Mouse (Mus musculus): ENCODE measurements around the gene Fli1. TPM values are rescaled to one million over a fixed set of nuclear protein-coding genes. Genes with fewer than 3 reads are reported as not detected.

Gene Fli1
- polyA plus RNA-seq, 1 experiment from 2014 or later, result 18.8 TPM

GRCm38 (mm10) chr9:32400212-32400611 is 142.4 kb downstream of the Fli1 start:
- 67% methylated on average over 2 of the region's 2 CpGs for whole genome bisulfite sequencing
- Histone ChIP-seq H3K36me3 (ENCODE audit: control insufficient read depth, insufficient read depth, low read length) (no peaks in the 10 kb centered on the region), H3K9ac (ENCODE audit: low read depth, low read length) (no peak overlapping the region), H3K4me2 (ENCODE audit: low read depth, low read length) (no peak overlapping the region), H3K9me3 (ENCODE audit: control insufficient read depth, low read length) (no peaks in the 10 kb centered on the region), H3K27me3 (replicated peaks; ENCODE audit: control insufficient read depth, insufficient read depth, low read length) (no peaks in the 10 kb centered on the region), H3K27ac (replicated peaks; ENCODE audit: low read depth, low read length) (no peak overlapping the region), H3K4me1 (ENCODE audit: control insufficient read depth, insufficient read depth, low read length) (no peaks in the 10 kb centered on the region), H3K4me3 (ENCODE audit: low read depth, low read length) (no peak overlapping the region)
- no peak for DNase-seq (ENCODE audit: low spot score)
- ATAC-seq (ENCODE audit: low read depth), result no peak

GRCm38 (mm10) chr9:32394761-32395161 is 147.9 kb downstream of the Fli1 start:
- DNase-seq (ENCODE audit: low spot score), result no peak
- Histone ChIP-seq H3K9ac (ENCODE audit: low read depth, low read length) (no peak overlapping the region), H3K9me3 (ENCODE audit: control insufficient read depth, low read length) (no peaks in the 10 kb centered on the region), H3K27me3 (replicated peaks; ENCODE audit: control insufficient read depth, insufficient read depth, low read length) (no peaks in the 10 kb centered on the region), H3K4me1 (ENCODE audit: control insufficient read depth, insufficient read depth, low read length) (no peaks in the 10 kb centered on the region), H3K4me3 (ENCODE audit: low read depth, low read length) (no peak overlapping the region), H3K4me2 (ENCODE audit: low read depth, low read length) (no peak overlapping the region), H3K36me3 (ENCODE audit: control insufficient read depth, insufficient read depth, low read length) (no peaks in the 10 kb centered on the region), H3K27ac (replicated peaks; ENCODE audit: low read depth, low read length) (no peak overlapping the region)
- ATAC-seq (ENCODE audit: low read depth), result no peak
- WGBS, result 83% methylated on average over 4 of the region's 4 CpGs

GRCm38 (mm10) chr9:32392716-32393115 is 149.9 kb downstream of the Fli1 start:
- Histone ChIP-seq H3K27me3 (replicated peaks; ENCODE audit: control insufficient read depth, insufficient read depth, low read length) (no peaks in the 10 kb centered on the region), H3K4me2 (ENCODE audit: low read depth, low read length) (no peak overlapping the region), H3K9me3 (ENCODE audit: control insufficient read depth, low read length) (no peaks in the 10 kb centered on the region), H3K4me1 (ENCODE audit: control insufficient read depth, insufficient read depth, low read length) (no peaks in the 10 kb centered on the region), H3K36me3 (ENCODE audit: control insufficient read depth, insufficient read depth, low read length) (no peaks in the 10 kb centered on the region), H3K27ac (replicated peaks; ENCODE audit: low read depth, low read length) (no peak overlapping the region), H3K4me3 (ENCODE audit: low read depth, low read length) (no peak overlapping the region), H3K9ac (ENCODE audit: low read depth, low read length) (no peak overlapping the region)
- ATAC-seq (ENCODE audit: low read depth) (no peak), DNase-seq (ENCODE audit: low spot score) (no peak)
- 78% methylated on average over 6 of the region's 6 CpGs for WGBS

- Histone ChIP-seq H3K4me1 (ENCODE audit: control insufficient read depth, insufficient read depth, low read length) (no peaks in the 10 kb centered on the region), H3K9ac (ENCODE audit: low read depth, low read length) (no peak overlapping the region), H3K27me3 (replicated peaks; ENCODE audit: control insufficient read depth, insufficient read depth, low read length) (no peaks in the 10 kb centered on the region), H3K27ac (replicated peaks; ENCODE audit: low read depth, low read length) (no peak overlapping the region), H3K4me3 (ENCODE audit: low read depth, low read length) (no peak overlapping the region), H3K9me3 (ENCODE audit: control insufficient read depth, low read length) (no peaks in the 10 kb centered on the region), H3K36me3 (ENCODE audit: control insufficient read depth, insufficient read depth, low read length) (no peaks in the 10 kb centered on the region), H3K4me2 (ENCODE audit: low read depth, low read length) (no peak overlapping the region)
- DNase-seq (ENCODE audit: low spot score) (no peak), ATAC-seq (ENCODE audit: low read depth) (no peak)
- 79% methylated on average over 9 of the region's 9 CpGs for WGBS
Observed at GRCm38 (mm10) chr9:32391701-32392100, 151.0 kb downstream of the Fli1 start.

- no peaks in the 10 kb centered on the region for H3K36me3 ChIP-seq (ENCODE audit: control insufficient read depth, insufficient read depth, low read length)
- 79% methylated on average over 5 of the region's 5 CpGs for WGBS
- no peak overlapping the region for H3K27ac ChIP-seq (replicated peaks; ENCODE audit: low read depth, low read length)
- H3K9me3 ChIP-seq (ENCODE audit: control insufficient read depth, low read length), result no peaks in the 10 kb centered on the region
- ATAC-seq (ENCODE audit: low read depth) (no peak), DNase-seq (ENCODE audit: low spot score) (no peak)
- H3K9ac ChIP-seq (ENCODE audit: low read depth, low read length), result no peak overlapping the region
- no peak overlapping the region for H3K4me2 ChIP-seq (ENCODE audit: low read depth, low read length)
- H3K27me3 ChIP-seq (replicated peaks; ENCODE audit: control insufficient read depth, insufficient read depth, low read length), result no peaks in the 10 kb centered on the region
- H3K4me3 ChIP-seq (ENCODE audit: low read depth, low read length), result no peak overlapping the region
- 0 out of 2 replicates have a peak, but pooled peaks cover 1% of the 10 kb centered on the region for H3K4me1 ChIP-seq (ENCODE audit: control insufficient read depth, insufficient read depth, low read length)
Observed at GRCm38 (mm10) chr9:32391092-32391491, 151.6 kb downstream of the Fli1 start.

GRCm38 (mm10) chr9:32388120-32388519 is 154.5 kb downstream of the Fli1 start:
- H3K9ac ChIP-seq (ENCODE audit: low read depth, low read length), result no peak overlapping the region
- no peaks in the 10 kb centered on the region for H3K27me3 ChIP-seq (replicated peaks; ENCODE audit: control insufficient read depth, insufficient read depth, low read length)
- H3K36me3 ChIP-seq (ENCODE audit: control insufficient read depth, insufficient read depth, low read length), result no peaks in the 10 kb centered on the region
- H3K4me2 ChIP-seq (ENCODE audit: low read depth, low read length), result no peak overlapping the region
- DNase-seq (ENCODE audit: low spot score), result no peak
- H3K9me3 ChIP-seq (ENCODE audit: control insufficient read depth, low read length), result no peaks in the 10 kb centered on the region
- no peak overlapping the region for H3K27ac ChIP-seq (replicated peaks; ENCODE audit: low read depth, low read length)
- no peak for ATAC-seq (ENCODE audit: low read depth)
- 0 out of 2 replicates have a peak, but pooled peaks cover 4% of the 10 kb centered on the region for H3K4me1 ChIP-seq (ENCODE audit: control insufficient read depth, insufficient read depth, low read length)
- no peak overlapping the region for H3K4me3 ChIP-seq (ENCODE audit: low read depth, low read length)
- WGBS, result 91% methylated on average over 1 of the region's 1 CpGs

GRCm38 (mm10) chr9:32384906-32385305 is 157.8 kb downstream of the Fli1 start:
- Histone ChIP-seq H3K4me2 (ENCODE audit: low read depth, low read length) (no peak overlapping the region), H3K9me3 (ENCODE audit: control insufficient read depth, low read length) (no peaks in the 10 kb centered on the region), H3K27ac (replicated peaks; ENCODE audit: low read depth, low read length) (no peak overlapping the region), H3K4me1 (ENCODE audit: control insufficient read depth, insufficient read depth, low read length) (0 out of 2 replicates have a peak, but pooled peaks cover 4% of the 10 kb centered on the region), H3K9ac (ENCODE audit: low read depth, low read length) (no peak overlapping the region), H3K4me3 (ENCODE audit: low read depth, low read length) (no peak overlapping the region), H3K36me3 (ENCODE audit: control insufficient read depth, insufficient read depth, low read length) (no peaks in the 10 kb centered on the region), H3K27me3 (replicated peaks; ENCODE audit: control insufficient read depth, insufficient read depth, low read length) (no peaks in the 10 kb centered on the region)
- no peak for DNase-seq (ENCODE audit: low spot score)
- WGBS, result 87% methylated on average over 4 of the region's 4 CpGs
- no peak for ATAC-seq (ENCODE audit: low read depth)

- H3K4me1 ChIP-seq (ENCODE audit: control insufficient read depth, insufficient read depth, low read length), result no peaks in the 10 kb centered on the region
Observed at GRCm38 (mm10) chr9:32376863-32377590, 165.6 kb downstream of the Fli1 start.

GRCm38 (mm10) chr9:32376031-32376430 is 166.6 kb downstream of the Fli1 start:
- ATAC-seq (ENCODE audit: low read depth) (no peak), DNase-seq (ENCODE audit: low spot score) (no peak)
- Histone ChIP-seq H3K36me3 (ENCODE audit: control insufficient read depth, insufficient read depth, low read length) (no peaks in the 10 kb centered on the region), H3K9me3 (ENCODE audit: control insufficient read depth, low read length) (no peaks in the 10 kb centered on the region), H3K4me3 (ENCODE audit: low read depth, low read length) (no peak overlapping the region), H3K27ac (replicated peaks; ENCODE audit: low read depth, low read length) (no peak overlapping the region), H3K4me1 (ENCODE audit: control insufficient read depth, insufficient read depth, low read length) (no peaks in the 10 kb centered on the region), H3K27me3 (replicated peaks; ENCODE audit: control insufficient read depth, insufficient read depth, low read length) (no peaks in the 10 kb centered on the region), H3K9ac (ENCODE audit: low read depth, low read length) (no peak overlapping the region), H3K4me2 (ENCODE audit: low read depth, low read length) (no peak overlapping the region)
- 81% methylated on average over 7 of the region's 7 CpGs for WGBS

More at GRCm38 (mm10) chr9:32376863-32377590, 165.6 kb downstream of the Fli1 start:
- H3K27ac ChIP-seq (replicated peaks; ENCODE audit: low read depth, low read length), result no peak overlapping the region
- no peaks in the 10 kb centered on the region for H3K27me3 ChIP-seq (replicated peaks; ENCODE audit: control insufficient read depth, insufficient read depth, low read length)
- no peak overlapping the region for H3K4me2 ChIP-seq (ENCODE audit: low read depth, low read length)
- DNase-seq (ENCODE audit: low spot score) (no peak), ATAC-seq (ENCODE audit: low read depth) (no peak)
- H3K4me3 ChIP-seq (ENCODE audit: low read depth, low read length), result no peak overlapping the region
- H3K36me3 ChIP-seq (ENCODE audit: control insufficient read depth, insufficient read depth, low read length), result no peaks in the 10 kb centered on the region
- 74% methylated on average over 5 of the region's 5 CpGs for WGBS
- no peaks in the 10 kb centered on the region for H3K9me3 ChIP-seq (ENCODE audit: control insufficient read depth, low read length)
- H3K9ac ChIP-seq (ENCODE audit: low read depth, low read length), result no peak overlapping the region
